Mouse (Mus musculus) frontal cortex, postnatal 25 days (tissue): Measurements from ENCODE around the gene Kcnk7.

ENCODE experiments used
- DNase-seq, 2 experiments: peaks; one replicate each; pipeline ENCODE4 v3.0.0; 2022; ENCODE audit warnings: low spot score in 2 of 2

Kcnk7 gene

DNA sequence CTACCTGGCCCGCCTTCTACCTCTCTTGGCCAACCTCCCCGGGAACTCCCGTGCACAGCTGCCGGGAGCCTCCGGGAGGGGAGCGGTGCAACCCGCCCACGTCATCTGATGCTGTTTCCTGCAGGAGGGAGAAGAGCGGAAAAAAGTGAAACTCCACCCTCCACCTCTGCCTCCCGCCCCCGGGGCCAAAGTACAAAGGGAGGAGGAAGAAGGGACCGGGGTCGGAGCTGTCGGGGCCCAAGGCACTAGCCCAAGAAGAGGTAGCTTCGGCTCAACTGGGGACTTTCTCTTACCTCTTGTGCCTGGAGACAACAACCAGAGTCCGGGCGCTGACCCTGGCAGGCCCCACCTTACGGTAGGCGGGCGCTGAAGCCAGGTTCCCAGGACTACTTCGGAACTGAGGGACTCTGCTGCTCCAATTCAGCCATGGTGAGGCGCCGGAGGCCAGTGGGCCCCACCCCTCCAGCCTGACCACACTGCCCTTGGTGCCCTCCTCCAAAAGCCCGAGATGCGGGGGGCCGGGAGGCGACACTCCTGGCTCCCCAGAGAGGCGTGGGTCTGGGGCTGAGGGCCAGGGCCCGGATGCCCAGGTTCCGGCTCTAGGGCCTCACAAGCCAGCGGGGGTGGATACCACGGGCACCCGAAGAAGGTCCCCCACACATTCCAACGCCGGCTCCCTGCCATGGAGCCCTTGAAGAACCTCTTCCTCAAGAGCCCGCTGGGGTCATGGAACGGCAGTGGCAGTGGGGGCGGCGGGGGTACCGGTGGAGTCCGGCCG lies 14.4 kb upstream of the Kcnk7 start:
- peak; percentile 57 to 65 for DNase-seq

DNA sequence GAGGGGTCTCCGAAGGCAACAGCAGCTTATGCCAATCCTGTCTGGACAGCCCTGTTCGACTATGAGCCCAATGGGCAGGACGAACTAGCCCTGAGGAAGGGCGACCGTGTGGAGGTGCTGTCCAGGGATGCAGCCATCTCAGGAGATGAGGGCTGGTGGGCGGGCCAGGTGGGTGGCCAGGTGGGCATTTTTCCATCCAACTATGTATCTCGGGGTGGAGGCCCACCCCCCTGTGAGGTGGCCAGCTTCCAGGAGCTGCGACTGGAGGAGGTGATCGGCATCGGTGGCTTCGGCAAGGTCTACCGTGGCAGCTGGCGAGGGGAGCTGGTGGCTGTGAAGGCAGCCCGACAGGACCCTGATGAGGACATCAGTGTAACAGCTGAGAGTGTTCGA lies 13.8 kb upstream of the Kcnk7 start:
- DNase-seq: no peak

DNA sequence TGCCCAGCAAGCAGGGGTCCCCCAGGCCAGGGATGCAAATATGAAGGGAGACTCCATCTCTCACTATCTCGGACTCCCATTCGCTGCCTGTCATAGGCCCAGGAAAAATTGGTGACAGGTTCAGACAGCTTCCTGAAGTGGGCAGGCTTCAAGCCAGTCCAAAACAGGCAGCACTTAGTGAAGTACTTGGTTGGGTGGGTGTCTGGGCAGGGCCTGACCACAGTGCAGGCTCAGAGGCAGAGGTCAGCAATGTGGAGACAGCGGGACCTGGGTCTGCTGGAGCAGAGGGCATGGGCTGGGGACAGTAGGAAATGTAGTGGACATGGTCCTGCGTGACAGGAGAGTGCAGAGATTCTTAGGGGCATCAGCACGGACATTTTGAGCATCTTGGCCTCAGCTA lies 12.6 kb upstream of the Kcnk7 start:
- no peak for DNase-seq

DNA sequence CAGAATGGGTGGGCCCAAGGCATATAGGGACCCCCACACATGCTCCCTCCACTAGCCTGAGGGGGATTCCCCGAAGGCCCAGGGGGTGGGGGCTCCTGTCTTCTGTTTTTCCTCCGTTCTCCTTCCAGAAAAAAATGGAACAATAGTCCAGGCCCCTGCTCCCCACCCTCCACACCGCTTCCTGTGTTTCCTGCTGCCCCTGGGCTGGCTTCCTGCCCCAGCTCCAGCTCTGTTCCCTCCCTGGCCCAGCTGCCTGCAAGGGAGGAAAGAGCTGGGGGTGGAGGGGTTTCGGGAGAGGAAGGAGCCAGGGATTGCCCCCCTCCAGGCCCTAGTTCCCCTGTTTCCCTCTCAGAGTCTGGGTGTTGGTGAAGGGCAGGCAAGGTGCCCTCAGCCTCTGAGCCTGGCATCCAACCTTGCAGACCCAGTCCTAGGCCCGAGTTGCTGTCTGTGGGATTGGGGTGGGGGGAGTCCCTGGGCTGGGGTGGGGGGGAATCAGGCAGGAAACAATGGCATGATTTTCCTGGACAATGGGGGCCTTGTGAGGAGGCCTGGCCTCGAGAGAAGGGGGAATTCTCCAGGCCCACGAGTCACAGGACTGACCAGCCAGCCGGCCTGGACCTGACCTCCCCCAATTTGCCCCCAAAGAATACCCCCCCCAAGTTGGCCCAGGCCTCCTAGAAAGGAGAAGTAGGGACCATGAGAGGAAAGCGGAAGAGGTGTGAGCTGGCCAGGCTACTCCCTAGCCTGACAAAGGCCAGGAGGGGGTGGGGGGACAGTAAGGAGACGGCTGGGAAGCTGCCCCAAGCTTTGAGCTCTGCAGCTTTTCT lies 11.9 kb upstream of the Kcnk7 start:
- DNase-seq: no peak

DNA sequence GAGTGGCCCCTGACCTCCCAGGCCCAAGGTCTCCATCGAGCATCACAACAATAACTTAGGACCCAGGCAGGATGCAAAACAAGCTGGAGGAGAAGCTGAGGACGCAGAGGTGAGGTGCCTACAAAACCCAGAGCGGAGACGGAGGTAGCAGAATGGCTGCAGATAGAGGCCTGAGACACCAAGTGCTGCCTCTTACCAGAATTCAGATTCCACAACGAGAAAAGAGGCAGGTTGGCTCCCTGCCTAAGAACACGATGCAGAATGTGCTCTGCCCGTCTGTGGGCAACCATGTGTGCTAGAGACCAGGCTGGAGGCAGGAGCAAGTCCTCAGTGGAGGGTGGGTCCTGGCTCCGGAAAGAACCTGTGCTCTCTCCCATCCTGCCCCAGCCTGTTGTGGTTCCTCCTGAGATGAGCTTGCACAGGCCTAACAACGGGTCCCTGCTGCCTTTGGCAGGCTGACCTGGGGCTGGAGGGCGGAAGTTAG lies 11.2 kb upstream of the Kcnk7 start:
- DNase-seq: no peak

DNA sequence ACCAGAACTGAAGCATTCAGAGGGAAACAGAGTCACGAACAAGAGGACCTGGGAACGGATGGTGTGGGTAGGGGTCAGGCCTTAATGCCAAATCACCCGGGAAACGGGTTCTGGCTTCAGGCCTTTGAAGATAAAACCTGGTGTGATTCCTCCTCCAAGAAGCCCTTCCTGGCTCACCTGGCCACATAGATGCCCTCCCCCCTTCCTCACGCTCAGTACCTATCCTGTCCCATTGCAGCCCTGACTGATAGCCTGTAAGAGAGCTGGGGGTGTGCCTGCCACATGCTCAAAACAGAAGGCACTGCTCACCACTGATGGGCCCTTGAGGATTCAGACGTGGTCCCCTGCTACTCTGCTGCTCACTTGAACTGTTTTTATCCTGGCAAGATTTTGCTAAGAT lies 10.4 kb upstream of the Kcnk7 start:
- no peak for DNase-seq

DNA sequence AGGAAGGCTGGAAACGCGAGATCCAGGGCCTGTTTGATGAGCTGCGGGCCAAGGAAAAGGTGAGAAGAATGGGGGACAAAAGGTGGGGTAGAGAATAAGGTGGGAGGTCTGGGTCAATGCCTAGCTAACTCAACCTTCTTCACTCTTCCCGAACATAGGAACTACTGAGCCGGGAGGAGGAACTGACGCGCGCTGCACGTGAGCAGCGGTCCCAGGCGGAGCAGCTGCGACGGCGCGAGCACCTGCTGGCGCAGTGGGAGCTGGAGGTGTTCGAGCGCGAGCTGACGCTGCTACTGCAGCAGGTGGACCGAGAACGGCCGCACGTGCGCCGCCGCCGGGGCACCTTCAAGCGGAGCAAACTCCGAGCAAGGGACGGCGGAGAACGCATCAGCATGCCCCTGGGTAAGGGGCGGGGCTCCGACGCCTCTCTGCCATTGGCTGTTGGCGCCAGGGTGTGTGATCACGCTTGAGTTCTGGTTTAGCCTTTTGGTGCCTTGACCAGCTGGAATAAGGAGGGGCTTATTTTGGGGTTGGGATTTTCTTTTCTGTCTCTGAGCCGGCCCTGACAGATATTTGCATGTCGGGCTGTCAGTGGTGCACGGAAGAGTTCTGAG lies 8.2 kb upstream of the Kcnk7 start:
- DNase-seq: no peak

DNA sequence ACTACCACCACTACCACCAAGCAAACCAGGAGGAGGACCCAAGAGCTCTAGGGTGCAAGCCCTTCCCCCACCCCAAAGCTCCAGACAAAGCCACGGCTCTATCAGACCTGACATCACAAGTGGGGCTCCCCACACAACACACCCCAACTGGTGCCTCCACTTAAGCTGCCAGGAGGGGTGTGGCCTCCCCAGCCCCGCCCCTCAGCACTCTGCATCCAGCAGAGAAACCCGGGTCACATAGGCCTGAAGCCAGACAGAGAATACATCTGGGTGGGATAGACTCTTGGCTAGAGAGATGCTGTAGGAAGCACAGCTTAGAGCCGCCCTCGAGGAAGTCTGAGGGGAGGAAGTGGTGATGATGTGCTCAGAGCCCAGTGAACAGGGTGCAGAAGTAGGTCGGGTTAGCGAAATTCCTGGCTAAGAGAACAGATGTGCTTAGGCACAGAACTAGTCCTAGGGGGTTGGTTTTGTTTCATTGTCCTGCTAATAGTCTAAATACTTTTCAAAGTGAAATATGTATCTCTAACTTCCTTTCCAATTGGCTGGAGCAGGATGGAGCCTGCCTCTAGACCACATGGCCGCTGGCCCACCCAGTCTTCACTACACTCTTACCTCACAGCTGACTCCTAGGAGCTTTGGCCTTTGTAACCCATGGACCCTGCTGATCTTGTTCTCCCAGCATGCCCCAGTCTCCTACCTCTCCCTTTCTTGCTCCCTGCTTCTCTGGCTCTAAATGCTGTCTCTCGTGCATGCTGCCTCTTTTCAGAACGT lies 819 bp downstream of the Kcnk7 start:
- no peak for DNase-seq

DNA sequence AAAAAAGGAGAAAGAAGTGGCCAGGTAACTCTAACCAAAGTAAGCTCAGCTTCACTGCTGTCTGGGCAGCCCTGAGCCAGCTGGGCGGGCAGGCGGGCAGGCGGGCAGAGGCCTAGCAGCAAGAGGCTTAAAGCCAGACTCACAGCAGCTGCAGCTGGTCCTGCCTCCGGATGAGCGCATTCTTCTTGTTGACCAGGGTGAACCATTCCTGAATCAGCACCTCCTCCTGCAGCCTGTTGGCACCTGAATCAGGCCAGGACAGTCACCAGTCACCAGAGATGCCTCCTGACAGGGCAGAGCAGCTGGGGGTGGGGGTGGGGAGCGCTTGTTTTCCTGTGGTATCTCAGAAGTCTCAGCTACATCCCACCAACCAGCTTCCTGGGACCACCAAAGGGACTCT lies 5.9 kb downstream of the Kcnk7 start:
- no peak for DNase-seq

DNA sequence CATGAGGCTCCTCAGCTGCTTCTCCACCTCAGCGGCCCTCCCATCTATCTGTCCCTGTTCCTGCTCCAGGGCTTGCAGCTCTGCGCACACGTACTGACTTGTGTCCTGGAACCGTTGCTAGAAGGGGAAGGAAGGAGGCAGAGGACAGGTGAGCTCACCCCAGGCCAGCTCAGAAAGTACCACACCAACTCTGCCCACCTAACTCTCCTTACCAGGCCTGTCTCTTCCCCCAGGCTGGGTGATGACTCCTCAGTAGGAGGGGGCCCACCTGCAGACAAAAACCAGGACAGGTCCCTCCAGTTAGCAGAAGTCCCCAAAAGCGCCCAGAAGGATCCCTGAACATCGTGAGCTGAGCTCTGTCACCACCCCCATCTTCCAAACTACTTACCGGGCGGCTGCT lies 6.4 kb downstream of the Kcnk7 start:
- DNase-seq: no peak

DNA sequence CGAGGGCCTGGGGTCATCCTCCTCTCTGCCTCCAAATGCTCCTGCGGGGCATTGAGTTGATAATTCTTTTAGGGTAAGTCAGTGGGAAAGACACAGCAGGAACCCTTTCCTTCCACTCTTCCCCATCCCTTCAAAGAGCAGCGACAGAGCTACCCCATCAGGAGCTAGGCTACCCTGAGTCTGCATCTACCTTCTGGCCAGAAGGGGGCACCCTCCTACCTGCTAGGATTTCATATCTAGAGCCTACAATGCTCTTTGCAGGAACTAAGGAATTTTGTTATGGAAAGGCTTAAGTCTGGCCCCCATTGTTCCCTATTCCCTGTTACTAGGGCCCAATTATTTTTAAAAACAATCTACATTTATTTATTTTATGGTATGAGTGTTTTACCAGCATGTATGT lies 7.1 kb downstream of the Kcnk7 start:
- peak in 1 of 2 experiments; percentile 66 for DNase-seq

DNA sequence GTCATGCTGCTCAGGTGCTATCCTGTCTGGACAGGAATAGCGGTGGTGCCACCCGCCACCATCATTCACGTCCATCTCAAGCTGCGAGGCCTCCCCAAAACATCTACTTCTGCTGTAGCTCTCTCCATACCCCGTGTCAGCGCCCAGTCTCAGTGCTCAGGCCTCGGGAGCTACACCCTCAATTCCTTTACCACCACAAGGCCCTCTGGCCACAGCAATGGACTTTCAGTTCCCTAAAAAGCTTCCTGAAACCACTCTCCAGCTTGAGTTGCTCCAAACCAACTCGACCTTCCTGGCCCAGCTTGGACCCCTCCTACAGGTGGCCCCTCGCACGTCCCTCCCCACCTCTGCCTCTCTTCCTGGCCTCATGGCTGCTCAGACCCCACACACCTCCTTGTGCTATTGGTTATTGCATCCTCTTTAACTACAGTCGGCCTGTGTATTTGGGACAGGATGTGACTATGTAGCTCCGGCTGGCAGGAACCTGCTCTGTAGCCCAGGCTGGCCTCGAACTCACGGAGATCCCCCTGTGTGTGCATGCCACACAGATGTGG lies 7.8 kb downstream of the Kcnk7 start:
- no peak for DNase-seq

DNA sequence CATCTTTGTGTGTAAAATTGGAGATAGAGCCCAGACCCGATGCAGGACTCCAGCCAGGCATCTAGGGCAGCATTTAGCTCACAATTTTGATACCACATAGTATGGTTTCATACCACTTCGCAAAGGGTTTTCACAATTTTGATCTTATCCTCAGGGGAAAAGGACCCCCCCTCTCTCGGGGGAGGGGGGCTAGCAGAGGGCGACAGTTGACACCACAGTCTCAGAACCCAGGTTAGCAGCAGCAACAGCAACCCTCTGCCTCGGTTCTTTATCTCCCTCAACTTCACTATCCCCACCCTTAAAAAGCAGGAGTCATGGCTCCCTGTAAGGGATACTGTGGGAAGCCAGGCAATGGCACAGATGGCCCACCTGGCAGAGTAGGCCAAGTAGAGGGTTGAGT lies 9.1 kb downstream of the Kcnk7 start:
- DNase-seq: no peak

DNA sequence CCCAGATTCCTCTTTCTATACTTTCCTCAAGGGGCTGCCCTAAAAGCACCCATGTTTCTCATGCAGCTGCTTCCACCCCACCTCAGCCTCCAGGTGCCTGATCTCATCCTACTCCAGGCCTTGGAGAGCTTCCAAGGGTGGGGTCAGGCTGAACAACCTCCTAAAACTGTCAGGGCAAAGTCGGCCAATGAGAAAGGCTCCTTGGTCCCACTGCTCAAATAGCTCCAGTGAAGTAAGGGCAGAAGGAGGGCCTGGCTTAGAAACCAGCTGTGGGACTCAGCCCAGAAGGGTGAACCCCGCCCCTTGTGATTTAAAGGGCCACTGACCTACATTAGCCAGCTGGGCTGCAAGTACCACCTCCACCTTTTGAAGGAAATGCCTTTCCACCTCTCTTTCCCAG lies 9.6 kb downstream of the Kcnk7 start:
- DNase-seq: no peak

DNA sequence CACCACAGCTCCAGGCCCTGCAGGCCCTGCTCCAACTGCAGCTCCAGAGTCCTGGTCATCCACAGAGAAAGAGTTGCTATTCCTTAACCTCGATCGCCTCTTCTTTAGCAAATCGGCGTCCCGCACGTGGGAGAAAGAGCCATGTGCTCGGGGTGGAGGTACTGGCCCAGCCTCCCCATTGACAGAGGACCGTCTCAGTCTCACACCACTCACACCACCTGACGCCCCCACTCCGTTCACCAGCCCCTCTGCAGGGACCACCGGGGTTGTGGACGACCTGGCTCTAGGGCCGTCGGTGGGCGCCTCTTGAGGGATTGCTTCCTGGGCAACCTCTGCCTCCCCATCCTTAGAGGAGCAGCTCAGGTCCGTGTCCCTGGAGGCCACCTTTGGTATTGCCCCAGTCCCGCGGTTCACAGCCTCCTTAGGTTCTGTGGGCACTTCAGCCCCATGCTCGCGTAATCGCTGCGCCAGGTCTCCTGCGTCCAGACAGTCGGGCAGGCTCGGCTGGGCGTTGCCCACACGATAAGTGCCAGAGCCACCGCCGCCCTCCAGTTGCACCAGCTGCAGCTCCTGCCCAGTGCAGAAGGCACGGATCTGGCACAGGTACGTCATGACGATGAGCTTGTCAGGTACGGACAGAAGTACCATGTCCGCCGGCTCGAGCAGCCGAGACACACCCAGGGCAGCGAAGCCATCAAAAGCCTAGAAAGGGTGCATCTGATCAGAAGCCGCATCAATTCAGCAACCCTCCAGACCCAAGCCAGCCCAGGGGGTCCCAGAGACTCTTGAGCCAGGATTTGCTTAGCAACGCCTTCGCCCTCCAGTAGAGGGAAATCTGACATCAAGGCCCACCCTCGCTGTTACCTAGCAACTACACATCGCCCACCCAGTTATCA lies 11.9 kb downstream of the Kcnk7 start:
- peak in 1 of 2 experiments; percentile 41 for DNase-seq

DNA sequence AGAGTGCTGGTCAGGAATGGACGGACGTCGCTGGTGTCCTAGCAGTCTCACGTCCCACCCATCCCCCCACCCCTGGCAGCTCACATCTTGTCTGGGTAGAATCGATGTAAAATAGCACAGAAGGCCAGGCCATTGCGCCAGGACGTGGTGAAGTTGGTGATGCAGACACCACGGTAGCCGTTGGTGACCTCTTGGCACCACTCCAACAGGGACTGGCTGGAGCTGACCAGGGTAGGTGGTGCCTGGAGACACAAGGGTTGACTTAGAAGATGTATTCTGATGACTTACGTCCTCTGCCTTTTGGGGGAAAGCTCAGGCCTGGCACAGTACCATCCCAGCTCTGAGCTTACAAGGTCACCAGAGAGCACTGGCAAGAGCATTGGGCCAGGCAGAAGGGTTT lies 12.8 kb downstream of the Kcnk7 start:
- DNase-seq: no peak

DNA sequence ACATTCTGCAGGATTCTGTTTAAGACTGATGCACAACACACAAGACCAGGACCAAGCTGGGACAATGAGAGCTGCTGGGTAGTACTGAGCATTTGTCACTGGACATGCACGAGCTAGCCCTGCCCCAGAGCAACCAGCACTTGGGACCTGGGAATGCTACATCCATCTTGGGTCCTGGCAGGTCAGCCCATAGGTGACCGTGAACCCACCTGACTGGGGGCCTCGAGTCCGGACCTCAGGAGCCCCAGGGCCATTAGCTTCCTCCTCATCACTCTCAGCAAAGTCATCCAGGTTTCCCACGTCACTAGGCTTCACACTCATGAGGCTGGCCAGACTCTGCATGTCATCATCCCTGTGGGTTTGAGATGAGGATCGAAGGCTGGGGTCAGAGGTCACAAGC lies 17.1 kb downstream of the Kcnk7 start:
- DNase-seq: no peak

DNA sequence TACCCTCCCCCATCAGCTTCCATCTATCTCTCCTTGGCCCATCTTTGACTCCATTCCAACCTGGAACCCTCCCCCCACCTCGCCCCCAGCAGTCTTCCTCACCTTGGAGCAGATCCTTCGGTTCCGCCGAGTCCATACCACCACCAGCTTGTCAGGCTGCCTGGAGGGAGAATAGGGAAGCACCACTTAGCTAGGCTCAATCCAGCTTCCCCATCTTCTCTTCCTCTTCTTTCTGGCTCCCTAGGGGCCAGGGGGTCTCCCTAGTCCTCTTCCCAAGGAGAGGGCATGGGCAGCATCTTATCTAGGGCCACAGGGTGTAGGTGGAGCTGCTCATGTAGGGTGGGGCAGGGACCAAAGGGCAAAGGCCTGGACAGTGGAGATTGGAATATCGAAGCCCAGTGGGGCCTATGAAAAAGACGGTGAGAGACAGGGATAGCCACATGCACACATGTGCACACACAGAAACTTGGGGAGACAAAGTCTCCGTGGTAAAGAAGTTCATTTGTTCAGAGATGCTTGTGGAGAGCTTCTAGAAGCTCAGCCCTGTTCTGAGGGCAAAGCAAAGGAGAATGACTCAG lies 18.8 kb downstream of the Kcnk7 start:
- DNase-seq: no peak

DNA sequence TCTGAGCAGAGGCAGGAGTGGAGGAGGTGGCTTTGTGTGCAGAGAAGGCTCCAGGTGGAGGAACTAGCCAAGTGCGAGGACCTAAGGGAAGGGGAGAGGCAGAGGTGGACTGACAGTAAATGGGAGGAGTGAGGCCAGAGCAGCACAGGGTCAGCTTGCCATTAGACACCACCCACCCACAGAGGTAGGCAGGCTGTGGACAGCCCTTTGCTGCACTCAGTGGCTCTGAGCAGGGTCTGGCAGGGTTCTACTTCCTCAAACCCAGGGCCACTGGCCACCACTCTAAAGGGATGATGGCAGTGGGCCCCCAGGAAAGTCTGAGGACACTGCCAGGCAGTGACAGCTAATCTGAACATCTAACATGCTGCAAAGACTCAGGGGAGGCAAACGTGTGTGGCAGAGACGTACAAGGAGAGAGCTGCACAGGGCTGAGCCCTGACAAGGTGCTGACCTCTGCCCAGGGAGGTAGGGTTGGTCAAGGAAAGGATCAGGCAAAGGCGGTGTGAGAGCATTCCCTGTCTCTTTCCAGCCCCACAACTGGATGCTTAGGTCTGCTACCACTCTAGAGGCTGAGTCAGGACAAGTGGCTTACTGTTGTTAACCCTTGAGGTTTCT lies 19.9 kb downstream of the Kcnk7 start:
- no peak for DNase-seq

DNA sequence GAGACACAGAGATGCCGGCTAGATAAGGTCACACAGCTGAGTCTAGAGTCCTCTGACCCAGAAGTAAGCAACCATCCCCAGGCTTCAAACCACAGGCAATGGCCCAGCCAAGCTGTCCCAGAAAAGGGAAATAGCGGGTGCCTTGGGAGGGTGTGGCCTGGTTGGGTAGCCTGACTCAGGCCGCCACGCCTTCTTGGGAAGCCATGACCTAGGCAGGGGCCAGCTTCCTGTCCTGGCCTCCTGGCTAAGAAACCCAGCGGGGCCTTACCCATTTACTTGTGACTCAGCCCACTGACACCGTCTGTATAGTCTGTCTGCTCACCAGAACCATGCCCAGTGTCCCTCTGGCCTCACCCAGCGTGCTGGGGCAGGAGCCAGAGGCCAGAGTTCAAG lies 20.4 kb downstream of the Kcnk7 start:
- DNase-seq: no peak
